Mouse (Mus musculus): Measurements from ENCODE around the gene Mpped2. TPM values are rescaled to one million over a fixed set of nuclear protein-coding genes. Genes with fewer than 3 reads are reported as not detected.
A peak's percentile ranks its signal among the peaks of the same experiment; 100 is the strongest.

Mpped2 gene
- polyA plus RNA-seq, 1 experiment from 2014 or later = 197 TPM

DNA sequence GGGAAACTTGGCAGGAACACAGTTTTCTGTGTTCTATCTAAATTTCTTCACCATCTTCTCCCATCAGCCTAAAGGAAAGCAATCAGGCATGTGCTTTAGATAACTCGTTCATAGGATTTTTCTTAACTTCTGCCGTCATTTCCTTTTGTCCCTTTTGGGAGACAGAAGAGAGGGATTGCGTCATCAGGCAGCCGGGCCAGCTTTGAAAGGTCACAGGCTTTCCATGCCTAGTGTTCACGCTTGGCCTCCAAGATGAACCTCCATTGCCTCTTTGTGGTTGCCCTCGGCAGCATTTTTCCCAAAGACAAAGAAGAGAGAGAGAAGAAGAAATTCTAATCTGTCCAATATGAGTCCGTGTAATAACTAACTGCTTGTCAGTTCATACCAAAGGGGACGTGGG is 95.0 kb downstream of the Mpped2 start:
- H3K27me3 ChIP-seq = no peaks in the 10 kb centered on the region
- WGBS = 22% methylated on average over 8 of the region's 8 CpGs
- no peak overlapping the region for H3K4me3 ChIP-seq
- peaks cover 37% of the 10 kb centered on the region for H3K36me3 ChIP-seq (ENCODE audit: poor library complexity, severe bottlenecking)
- no peaks in the 10 kb centered on the region for H3K9me3 ChIP-seq (replicated peaks)
- no peak for ATAC-seq
- 0 out of 2 replicates have a peak overlapping the region, but pooled peaks have one; percentile 21 for H3K27ac ChIP-seq
- no peak overlapping the region for H3K4me2 ChIP-seq
- H3K9ac ChIP-seq = no peak overlapping the region
- H3K4me1 ChIP-seq = peaks cover 37% of the 10 kb centered on the region

DNA sequence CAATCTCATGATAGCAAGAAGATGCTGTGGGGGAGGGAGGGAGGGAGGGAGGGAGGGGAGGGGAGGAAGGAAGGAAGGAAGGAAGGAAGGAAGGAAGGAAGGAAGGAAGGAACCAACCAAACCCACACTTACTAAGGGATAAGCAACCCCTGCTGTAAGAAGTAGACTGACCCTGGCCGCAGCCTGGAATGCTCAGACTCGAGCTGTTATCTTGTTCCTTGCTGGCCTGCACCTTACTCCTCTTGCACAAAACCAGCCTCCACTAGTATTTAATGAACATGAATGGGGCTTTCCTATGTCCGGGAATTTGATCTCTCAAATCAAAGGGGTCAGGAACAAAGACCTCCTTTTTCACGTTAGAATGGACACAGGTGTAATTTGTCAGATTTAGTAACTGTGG is 95.5 kb downstream of the Mpped2 start:
- H3K36me3 ChIP-seq (ENCODE audit: poor library complexity, severe bottlenecking) = peaks cover 36% of the 10 kb centered on the region
- H3K9me3 ChIP-seq (replicated peaks) = no peaks in the 10 kb centered on the region
- peaks cover 37% of the 10 kb centered on the region for H3K4me1 ChIP-seq
- no peak overlapping the region for H3K4me2 ChIP-seq
- no peak overlapping the region for H3K9ac ChIP-seq
- H3K4me3 ChIP-seq = no peak overlapping the region
- H3K27ac ChIP-seq = peak overlapping the region; percentile 25; the same call in 1 of the 2 replicates
- no peak for ATAC-seq
- H3K27me3 ChIP-seq = no peaks in the 10 kb centered on the region
- WGBS = 36% methylated on average over 4 of the region's 4 CpGs

DNA sequence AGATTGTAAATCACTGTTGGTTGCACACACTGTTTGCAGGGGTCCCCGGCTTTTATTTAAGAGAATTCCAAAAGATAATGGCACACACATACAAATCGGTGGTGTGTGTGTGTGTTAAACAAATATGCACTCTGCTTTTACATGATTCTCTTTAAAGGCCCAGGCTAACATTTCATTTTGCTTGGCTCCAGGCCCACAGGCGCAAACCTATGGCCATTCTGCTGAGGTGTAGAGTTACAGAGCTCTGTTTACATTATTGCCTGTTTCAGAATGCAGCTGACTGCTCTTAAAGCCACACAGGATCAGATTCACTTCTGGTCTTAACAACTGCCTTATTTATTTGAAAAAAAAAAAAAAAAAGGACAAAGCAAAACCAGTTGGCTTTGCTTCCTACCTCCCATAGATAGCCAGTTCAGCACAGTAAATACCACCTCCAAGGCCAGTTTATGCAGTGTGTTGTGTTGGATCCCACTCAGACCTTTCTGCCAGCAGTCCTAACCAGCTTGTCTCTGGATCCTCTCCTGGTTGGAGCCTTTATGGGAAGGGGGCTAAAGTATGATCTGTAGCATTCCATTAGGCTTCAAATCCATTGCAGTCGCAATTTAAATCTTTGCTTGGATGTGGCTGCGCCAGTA is 96.7 kb downstream of the Mpped2 start:
- Histone ChIP-seq H3K4me3 (no peak overlapping the region), H3K4me1 (peaks cover 41% of the 10 kb centered on the region), H3K9me3 (replicated peaks) (no peaks in the 10 kb centered on the region), H3K27ac (0 out of 2 replicates have a peak overlapping the region, but pooled peaks have one; percentile 35), H3K27me3 (no peaks in the 10 kb centered on the region), H3K4me2 (no peak overlapping the region), H3K36me3 (ENCODE audit: poor library complexity, severe bottlenecking) (peaks cover 24% of the 10 kb centered on the region), H3K9ac (no peak overlapping the region)
- 62% methylated on average over 5 of the region's 5 CpGs for WGBS
- ATAC-seq = no peak

DNA sequence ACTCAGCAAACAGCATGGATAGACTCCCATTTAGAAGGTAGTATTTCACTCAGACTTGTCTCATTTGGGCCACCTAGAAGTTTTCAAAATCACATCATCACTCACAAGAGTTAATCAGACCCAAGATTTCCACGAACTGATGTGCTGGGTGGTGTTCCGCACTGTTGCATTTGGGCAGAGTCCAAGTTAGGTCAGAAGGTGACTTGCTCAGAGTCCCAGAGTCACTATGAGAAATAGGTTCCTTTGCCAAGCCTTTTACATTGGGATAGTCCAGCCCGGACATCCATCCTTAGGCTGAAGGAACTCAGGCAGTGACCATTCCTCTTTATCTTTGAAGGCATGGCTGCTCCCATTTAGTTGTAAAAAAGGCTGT is 97.2 kb downstream of the Mpped2 start:
- Histone ChIP-seq H3K9me3 (replicated peaks) (no peaks in the 10 kb centered on the region), H3K4me1 (peaks cover 45% of the 10 kb centered on the region), H3K4me3 (no peak overlapping the region)

DNA sequence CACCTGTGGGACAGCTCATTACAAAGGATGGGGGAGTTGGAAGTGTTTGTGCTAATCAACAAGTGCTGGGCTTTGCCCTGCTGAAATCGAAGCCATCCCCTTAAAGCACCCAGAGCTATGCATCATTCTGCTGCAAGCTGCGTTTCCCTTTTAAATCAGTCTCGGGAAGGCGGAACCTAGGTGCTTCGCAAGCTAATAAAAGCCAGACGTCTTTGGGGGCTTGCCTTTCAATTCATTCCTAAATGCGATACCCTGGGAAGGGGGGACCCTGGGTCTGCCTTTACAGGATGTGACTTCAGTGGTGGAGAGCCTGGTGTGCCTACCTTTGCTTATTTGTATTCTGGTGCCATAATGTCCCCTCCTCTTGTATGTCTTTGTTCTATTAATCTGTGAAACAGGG is 103.2 kb downstream of the Mpped2 start:
- peak overlapping the region; percentile 44 for H3K4me2 ChIP-seq
- H3K9ac ChIP-seq = peak overlapping the region; percentile 43; the same call in 1 of the 2 replicates
- no peaks in the 10 kb centered on the region for H3K27me3 ChIP-seq
- no peaks in the 10 kb centered on the region for H3K9me3 ChIP-seq (replicated peaks)
- peaks cover 53% of the 10 kb centered on the region for H3K4me1 ChIP-seq
- no peak overlapping the region for H3K4me3 ChIP-seq
- H3K36me3 ChIP-seq (ENCODE audit: poor library complexity, severe bottlenecking) = peaks cover 13% of the 10 kb centered on the region
- ATAC-seq = peak; percentile 1; the same call in 1 of the 2 replicates
- H3K27ac ChIP-seq = peak overlapping the region; percentile 76
- 5% methylated on average over 7 of the region's 7 CpGs for WGBS

More for the DNA sequence above, 97.2 kb downstream of the Mpped2 start:
- 59% methylated on average over 3 of the region's 3 CpGs for WGBS
- Histone ChIP-seq H3K36me3 (ENCODE audit: poor library complexity, severe bottlenecking) (peaks cover 19% of the 10 kb centered on the region), H3K4me2 (no peak overlapping the region), H3K9ac (no peak overlapping the region), H3K27ac (no peak overlapping the region), H3K27me3 (no peaks in the 10 kb centered on the region)
- no peak for ATAC-seq

DNA sequence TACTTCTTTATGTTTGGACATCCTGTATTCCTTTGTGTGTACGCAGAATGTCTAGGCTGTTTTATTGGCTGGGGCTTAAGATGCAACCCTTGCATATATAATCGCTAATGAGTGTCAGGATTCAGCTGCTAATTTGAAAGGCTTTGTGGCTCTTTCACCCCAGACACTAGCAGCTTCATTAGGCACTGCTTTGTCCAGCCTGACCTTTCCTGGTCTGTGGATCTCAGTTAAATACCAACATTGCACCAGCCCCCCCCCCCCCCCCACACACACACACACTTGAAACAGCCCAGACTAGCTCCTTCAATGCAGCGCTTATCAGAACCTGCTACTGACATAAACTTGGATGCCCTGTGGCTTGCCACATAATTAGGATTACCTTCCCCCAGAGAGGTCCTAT is 104.8 kb downstream of the Mpped2 start:
- Histone ChIP-seq H3K36me3 (ENCODE audit: poor library complexity, severe bottlenecking) (no peaks in the 10 kb centered on the region; the same call in 1 of the 2 replicates), H3K4me1 (peaks cover 47% of the 10 kb centered on the region), H3K27ac (peak overlapping the region; percentile 61), H3K27me3 (no peaks in the 10 kb centered on the region), H3K4me3 (no peak overlapping the region), H3K9me3 (replicated peaks) (no peaks in the 10 kb centered on the region), H3K4me2 (peak overlapping the region; percentile 33), H3K9ac (0 out of 2 replicates have a peak overlapping the region, but pooled peaks have one; percentile 37)
- peak; percentile 74 for ATAC-seq
- 4% methylated on average over 3 of the region's 3 CpGs for WGBS

DNA sequence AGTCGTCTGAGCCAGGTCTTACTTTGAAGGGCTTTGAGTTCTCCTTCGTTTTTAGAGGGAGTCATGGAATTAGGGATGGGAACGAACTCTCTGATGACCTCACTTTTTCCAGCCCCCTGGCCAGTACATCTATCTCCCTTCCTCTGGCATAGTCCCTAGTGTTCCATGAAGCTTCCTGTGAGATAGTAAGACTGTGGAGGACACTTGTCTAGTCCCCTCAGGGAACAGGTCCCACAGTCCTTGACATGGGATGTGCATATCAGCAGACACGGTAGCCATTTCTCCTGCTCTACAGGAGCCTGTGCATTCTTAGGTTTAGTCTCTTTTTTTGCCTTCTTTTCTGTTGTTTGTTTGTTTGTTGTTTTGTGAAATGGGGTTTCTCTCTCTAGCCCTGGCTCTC is 105.8 kb downstream of the Mpped2 start:
- Histone ChIP-seq H3K4me2 (no peak overlapping the region), H3K4me3 (no peak overlapping the region), H3K36me3 (ENCODE audit: poor library complexity, severe bottlenecking) (no peaks in the 10 kb centered on the region; the same call in 1 of the 2 replicates), H3K9me3 (replicated peaks) (no peaks in the 10 kb centered on the region), H3K9ac (no peak overlapping the region), H3K4me1 (peaks cover 47% of the 10 kb centered on the region), H3K27me3 (no peaks in the 10 kb centered on the region), H3K27ac (no peak overlapping the region)
- ATAC-seq = no peak
- 31% methylated on average over 4 of the region's 4 CpGs for WGBS

DNA sequence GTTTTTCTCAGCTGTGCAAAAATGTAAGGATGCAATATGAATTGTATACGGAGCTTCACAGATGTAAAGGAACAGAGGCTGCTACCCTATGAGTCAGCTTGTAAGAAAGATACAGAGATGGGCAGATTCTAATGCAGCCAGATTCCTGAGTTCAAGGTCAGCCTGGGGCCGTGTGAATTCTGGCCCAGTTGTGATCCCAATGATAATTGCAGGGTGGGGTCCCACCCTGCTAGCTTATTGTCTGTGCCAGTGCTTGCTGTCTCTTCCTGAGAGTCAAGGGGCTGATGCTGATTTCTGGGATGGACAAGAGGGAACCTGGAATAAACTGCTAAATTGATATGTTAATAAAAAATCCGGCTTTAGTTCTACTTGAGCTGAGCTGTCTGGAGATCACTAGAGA is 122.8 kb downstream of the Mpped2 start:
- Histone ChIP-seq H3K4me2 (no peak overlapping the region), H3K4me3 (no peak overlapping the region), H3K27me3 (no peaks in the 10 kb centered on the region), H3K27ac (no peak overlapping the region), H3K36me3 (ENCODE audit: poor library complexity, severe bottlenecking) (peaks cover 12% of the 10 kb centered on the region; the same call in 1 of the 2 replicates), H3K9me3 (replicated peaks) (no peaks in the 10 kb centered on the region), H3K4me1 (peaks cover 6% of the 10 kb centered on the region; the same call in 1 of the 2 replicates), H3K9ac (no peak overlapping the region)
- WGBS = 95% methylated on average over 3 of the region's 3 CpGs
- ATAC-seq = no peak

DNA sequence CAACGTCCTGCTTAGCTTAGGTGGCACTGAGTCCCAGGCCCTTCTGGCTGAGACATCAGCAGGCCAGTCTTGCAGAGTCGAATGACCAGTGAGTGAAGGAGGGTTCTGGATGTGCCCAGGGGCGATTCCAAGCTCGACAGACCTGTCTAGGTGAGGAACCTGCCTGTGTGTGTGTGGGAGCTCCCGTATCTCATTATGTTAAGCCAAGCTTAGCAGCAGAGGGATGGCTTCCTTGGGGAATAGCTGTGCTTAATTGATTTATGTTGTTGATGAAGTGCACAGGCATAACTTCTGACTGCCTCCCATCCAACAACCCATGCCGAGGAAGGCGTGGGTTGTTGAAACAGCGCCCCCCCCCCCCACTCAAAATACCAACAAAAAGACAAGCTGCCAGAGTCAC is 128.2 kb downstream of the Mpped2 start:
- H3K4me1 ChIP-seq = peaks cover 29% of the 10 kb centered on the region
- no peaks in the 10 kb centered on the region for H3K9me3 ChIP-seq (replicated peaks)
- no peaks in the 10 kb centered on the region for H3K27me3 ChIP-seq
- H3K27ac ChIP-seq = no peak overlapping the region
- ATAC-seq = no peak
- H3K4me3 ChIP-seq = no peak overlapping the region
- peaks cover 3% of the 10 kb centered on the region; the same call in 1 of the 2 replicates for H3K36me3 ChIP-seq (ENCODE audit: poor library complexity, severe bottlenecking)
- no peak overlapping the region for H3K4me2 ChIP-seq
- WGBS = 68% methylated on average over 8 of the region's 8 CpGs
- no peak overlapping the region for H3K9ac ChIP-seq

DNA sequence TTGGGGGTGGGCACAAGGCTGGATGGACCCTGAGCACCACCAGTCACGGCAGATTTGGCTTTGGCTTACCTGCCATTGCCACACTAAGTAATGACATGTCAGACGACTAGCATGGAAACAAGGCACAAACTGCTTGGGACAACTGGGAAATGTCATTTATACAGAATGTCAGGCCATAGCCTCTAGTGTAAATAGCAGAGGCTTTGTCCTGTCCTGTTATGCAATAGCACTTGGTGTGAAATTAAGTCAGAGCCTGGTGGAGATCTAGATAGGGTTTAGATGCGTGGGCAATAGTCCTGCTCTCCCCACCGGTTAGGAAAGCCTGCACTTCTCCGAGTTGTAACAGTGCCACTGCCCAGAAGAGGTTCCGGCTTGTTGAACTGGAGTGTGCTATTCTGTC is 128.8 kb downstream of the Mpped2 start:
- 28% methylated on average over 6 of the region's 6 CpGs for WGBS

DNA sequence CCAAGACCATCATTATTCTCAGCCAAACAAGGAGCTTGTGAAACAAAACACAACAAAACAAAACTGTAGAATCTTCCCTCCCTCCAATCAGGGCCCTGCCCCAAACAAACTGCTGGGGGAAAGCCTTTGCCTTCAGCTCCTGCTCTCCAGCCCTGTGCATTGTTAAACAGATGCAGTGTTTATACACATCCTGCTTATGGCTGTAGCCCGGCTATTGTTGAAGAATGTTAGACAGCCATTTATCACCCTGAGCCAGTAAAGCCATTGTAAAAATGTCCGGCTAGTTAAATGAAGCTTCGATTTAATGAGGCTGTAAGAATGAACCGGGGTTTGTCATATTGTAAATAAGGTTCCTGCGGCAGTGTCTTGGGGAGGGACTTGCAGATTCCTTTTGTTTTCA is 129.5 kb downstream of the Mpped2 start:
- peak overlapping the region; percentile 42; the same call in 1 of the 2 replicates for H3K27ac ChIP-seq
- H3K27me3 ChIP-seq = no peaks in the 10 kb centered on the region
- H3K36me3 ChIP-seq (ENCODE audit: poor library complexity, severe bottlenecking) = peaks cover 3% of the 10 kb centered on the region; the same call in 1 of the 2 replicates
- peak overlapping the region; percentile 12; the same call in 1 of the 2 replicates for H3K4me2 ChIP-seq
- peaks cover 29% of the 10 kb centered on the region for H3K4me1 ChIP-seq
- H3K9ac ChIP-seq = no peak overlapping the region
- peak; percentile 60; the same call in 1 of the 2 replicates for ATAC-seq
- H3K9me3 ChIP-seq (replicated peaks) = no peaks in the 10 kb centered on the region
- no peak overlapping the region for H3K4me3 ChIP-seq
- 1% methylated on average over 5 of the region's 5 CpGs for whole genome bisulfite sequencing

More for the DNA sequence above, 128.8 kb downstream of the Mpped2 start:
- Histone ChIP-seq H3K27me3 (no peaks in the 10 kb centered on the region), H3K36me3 (ENCODE audit: poor library complexity, severe bottlenecking) (peaks cover 3% of the 10 kb centered on the region; the same call in 1 of the 2 replicates), H3K9ac (peak overlapping the region; percentile 39), H3K9me3 (replicated peaks) (no peaks in the 10 kb centered on the region), H3K4me2 (no peak overlapping the region), H3K4me3 (no peak overlapping the region), H3K4me1 (peaks cover 29% of the 10 kb centered on the region), H3K27ac (peak overlapping the region; percentile 42; the same call in 1 of the 2 replicates)
- no peak for ATAC-seq

DNA sequence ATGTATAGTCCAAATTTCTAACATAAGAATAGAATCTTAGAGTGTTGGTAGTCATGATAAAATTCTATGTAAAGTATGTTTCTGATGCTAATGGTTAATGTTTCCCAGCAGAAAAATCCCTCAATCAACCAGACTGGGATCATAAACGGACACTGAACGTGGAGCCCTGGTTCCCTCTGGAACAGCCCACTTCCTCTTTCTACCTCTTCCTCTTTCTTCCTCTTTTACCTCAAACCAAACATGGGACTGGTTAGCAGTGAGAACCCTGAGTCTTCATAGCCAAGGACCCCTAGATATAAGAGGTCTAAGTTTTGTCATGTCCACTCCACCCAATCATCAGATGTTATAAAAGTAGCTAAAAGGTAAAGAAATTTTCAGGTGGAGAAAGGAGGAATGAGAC is 132.4 kb downstream of the Mpped2 start:
- WGBS = 93% methylated on average over 2 of the region's 2 CpGs
- H3K9ac ChIP-seq = no peak overlapping the region
- no peak for ATAC-seq
- no peak overlapping the region for H3K27ac ChIP-seq
- H3K9me3 ChIP-seq (replicated peaks) = no peaks in the 10 kb centered on the region
- no peak overlapping the region for H3K4me2 ChIP-seq
- no peaks in the 10 kb centered on the region for H3K27me3 ChIP-seq
- peaks cover 3% of the 10 kb centered on the region; the same call in 1 of the 2 replicates for H3K36me3 ChIP-seq (ENCODE audit: poor library complexity, severe bottlenecking)
- peaks cover 49% of the 10 kb centered on the region for H3K4me1 ChIP-seq
- no peak overlapping the region for H3K4me3 ChIP-seq

All from forebrain, embryonic 13.5 days (tissue).